In genomic region chr2:156686754-156687153, GRCm38 (mm10) we compare ENCODE assay signal across 26 mouse cellular contexts.
"Had no signal": no experiment of that assay in that cellular context is flagged by ENCODE, and none has a peak within 500 bp of the region (broad histone marks: within the 10 kb centered on the region; RNA-seq: fewer than 3 reads in every experiment).

No protein-coding gene starts in this region.

- H3K4me1 ChIP-seq: liver, embryonic 12.5 days; liver, embryonic 15.5 days; lung, embryonic 15.5 days had no signal

- H3K4me3 ChIP-seq: left cerebral cortex, adult 2 months; limb, embryonic 10.5 days; limb, embryonic 13.5 days; liver, embryonic 12.5 days; liver, embryonic 15.5 days; lung, embryonic 15.5 days; midbrain, embryonic 15.5 days; myocyte had no signal

- H3K4me2 ChIP-seq: limb, embryonic 13.5 days; liver, embryonic 12.5 days; liver, embryonic 15.5 days; lung, embryonic 15.5 days; midbrain, embryonic 11.5 days; midbrain, embryonic 15.5 days had no signal

- H3K36me3 ChIP-seq: limb, embryonic 10.5 days; limb, embryonic 13.5 days; liver, embryonic 12.5 days; liver, embryonic 15.5 days; lung, embryonic 15.5 days; midbrain, embryonic 15.5 days had no signal

- H3K27me3 ChIP-seq: lung, embryonic 15.5 days; midbrain, embryonic 15.5 days had no signal

- H3K27ac ChIP-seq: kidney, postnatal 0 days; left cerebral cortex, adult 2 months; limb, embryonic 10.5 days; limb, embryonic 13.5 days; liver, embryonic 12.5 days; liver, embryonic 15.5 days; lung, embryonic 15.5 days; midbrain, embryonic 15.5 days; stomach, postnatal 0 days had no signal

- H3K9ac ChIP-seq: liver, embryonic 12.5 days; liver, embryonic 15.5 days; lung, embryonic 15.5 days; midbrain, embryonic 15.5 days had no signal

- ATAC-seq: intestine, embryonic 16.5 days; liver, embryonic 12.5 days; midbrain, embryonic 15.5 days had no signal

- DNase-seq: kidney, adult 18-20 months; kidney, adult 9 months; kidney, postnatal 36 days; layer of hippocampus, postnatal 36 days; liver; lung, adult 18-20 months; lung, postnatal 10 days; lung, postnatal 4 days; right cerebral cortex, adult 18-20 months; right cerebral cortex, postnatal 14 days; right cerebral cortex, postnatal 4 days; thymus, adult 2 months; thymus, postnatal 14 days; thymus, postnatal 4 days had no signal

- H3K9me3 ChIP-seq: limb, embryonic 10.5 days; limb, embryonic 13.5 days; liver, embryonic 12.5 days; liver, embryonic 15.5 days; lung, embryonic 15.5 days; midbrain, embryonic 15.5 days had no signal
